Mouse (Mus musculus) myocyte (in vitro differentiated cells): ENCODE data around the gene Tesk2.

ENCODE experiments used
- CEBPB ChIP-seq: IDR thresholded peaks from 2 replicates; pipeline ENCODE4 v1.6.1; 2011; ENCODE audit warnings: mild to moderate bottlenecking, moderate library complexity; ENCODE audit not compliant: poor library complexity, insufficient read depth, severe bottlenecking
- E2F4 ChIP-seq: IDR thresholded peaks from one replicate; pipeline ENCODE4 v1.6.1; 2011; ENCODE audit warnings: mild to moderate bottlenecking, control low read depth, moderate library complexity; ENCODE audit not compliant: insufficient read depth
- MAX ChIP-seq: IDR thresholded peaks from one replicate; pipeline ENCODE4 v1.6.1; 2011; ENCODE audit warnings: low read depth, mild to moderate bottlenecking, control low read depth
- MYOD1 ChIP-seq, 3 experiments: IDR thresholded peaks; one replicate each; pipeline ENCODE4 v1.6.1; 2011; ENCODE audit warnings: control low read depth in 2 of 3, low read depth in 2 of 3, mild to moderate bottlenecking in 2 of 3, moderate library complexity in 1 of 3; ENCODE audit not compliant: insufficient read length in 2 of 3, control insufficient read depth in 1 of 3
- MYOG ChIP-seq, 3 experiments: IDR thresholded peaks; one replicate each; pipeline ENCODE4 v1.6.1; 2011; ENCODE audit warnings: control low read depth in 2 of 3, low read depth in 2 of 3, mild to moderate bottlenecking in 2 of 3; ENCODE audit not compliant: insufficient read length in 2 of 3, control insufficient read depth in 1 of 3, insufficient read depth in 1 of 3
- POLR2A ChIP-seq: IDR thresholded peaks from one replicate; pipeline ENCODE4 v1.6.1; 2011; ENCODE audit warnings: low read depth, mild to moderate bottlenecking, control low read depth, moderate library complexity; ENCODE audit not compliant: insufficient read length
- POLR2AphosphoS2 ChIP-seq: IDR thresholded peaks from one replicate; pipeline ENCODE4 v1.6.1; 2011; ENCODE audit warnings: low read depth, control low read depth; ENCODE audit not compliant: insufficient read length
- REST ChIP-seq: IDR thresholded peaks from one replicate; pipeline ENCODE4 v1.6.1; 2011; ENCODE audit warnings: mild to moderate bottlenecking, control low read depth, moderate library complexity; ENCODE audit not compliant: insufficient read depth, insufficient read length
- SRF ChIP-seq: IDR thresholded peaks from one replicate; pipeline ENCODE4 v1.6.1; 2011; ENCODE audit warnings: low read depth; ENCODE audit not compliant: control insufficient read depth, insufficient read length
- TCF12 ChIP-seq: IDR thresholded peaks from one replicate; pipeline ENCODE4 v1.6.1; 2011; ENCODE audit warnings: mild to moderate bottlenecking, control low read depth; ENCODE audit not compliant: poor library complexity, insufficient read depth, severe bottlenecking
- USF1 ChIP-seq: IDR thresholded peaks from one replicate; pipeline ENCODE4 v1.6.1; 2011; ENCODE audit warnings: low read depth, mild to moderate bottlenecking, control low read depth, moderate library complexity

DNA sequence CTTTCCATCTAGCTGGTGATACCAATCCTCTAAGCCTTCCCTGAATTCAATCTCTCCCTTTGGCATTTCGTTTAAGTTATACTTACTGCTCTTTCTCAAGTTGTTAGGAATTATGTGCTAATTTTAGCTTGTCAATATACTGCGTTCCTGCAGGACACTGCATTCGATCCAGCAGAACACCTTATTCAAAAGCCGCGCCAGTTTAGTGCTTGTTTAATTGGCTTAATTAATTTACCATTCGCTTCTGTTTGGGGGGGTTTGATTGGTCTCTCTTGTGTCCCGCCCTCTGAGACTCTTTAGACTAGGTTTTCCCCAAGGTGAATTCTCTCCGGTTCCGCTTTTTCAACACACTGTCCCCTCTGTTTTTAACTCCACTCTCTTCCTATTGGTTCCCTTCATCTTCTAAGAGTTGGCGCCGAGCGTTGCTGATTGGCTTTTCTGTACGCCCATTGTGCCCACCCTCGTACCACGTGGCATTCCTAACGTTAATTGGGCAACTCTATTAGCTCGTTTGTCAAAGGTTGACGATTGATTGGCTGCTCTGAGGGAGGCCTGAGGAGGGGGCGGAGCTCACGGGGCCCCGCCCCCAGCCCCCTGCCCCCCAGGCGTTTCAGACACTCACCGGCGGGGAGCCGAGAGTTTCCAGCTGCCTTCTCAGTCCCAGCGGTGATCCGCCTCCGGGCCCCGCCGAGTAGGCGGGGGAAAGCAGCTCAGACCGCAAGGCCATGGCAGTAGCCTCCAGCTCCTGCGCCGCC, at the start of gene Tesk2:
- TF ChIP-seq USF1 (peak; percentile 97), POLR2AphosphoS2 (peak; percentile 78), E2F4 (peak; percentile 24), MYOD1 (IDR thresholded peaks at IDR 0.05; ENCODE audit: control insufficient read depth in 1 of 3, insufficient read length in 2 of 3, low read depth in 2 of 3) (peak in 1 of 3 experiments; percentile 5), MYOG (IDR thresholded peaks at IDR 0.05; ENCODE audit: control insufficient read depth in 1 of 3, insufficient read depth in 1 of 3, insufficient read length in 2 of 3, low read depth in 2 of 3) (no peak), POLR2A (peak; percentile 71), REST (no peak), MAX (no peak), TCF12 (no peak), CEBPB (no peak), SRF (no peak)
